Mouse (Mus musculus): ENCODE results near the gene Ccser1.

Ccser1 gene

GRCm38 (mm10) chr6:61438165-61438564 is 258.0 kb downstream of the Ccser1 start:
- CTCF ChIA-PET, result no interaction called here

- CTCF ChIA-PET, result no interaction called here
Observed at GRCm38 (mm10) chr6:61471371-61472152, 291.4 kb downstream of the Ccser1 start.

- CTCF ChIA-PET, result no interaction called here
Observed at GRCm38 (mm10) chr6:61485336-61485735, 305.2 kb downstream of the Ccser1 start.

GRCm38 (mm10) chr6:61491979-61492821 is 312.1 kb downstream of the Ccser1 start:
- CTCF ChIA-PET, result no interaction called here

GRCm38 (mm10) chr6:61493386-61493785 is 313.3 kb downstream of the Ccser1 start:
- CTCF ChIA-PET, result no interaction called here

GRCm38 (mm10) chr6:61515310-61515709 is 335.2 kb downstream of the Ccser1 start:
- CTCF ChIA-PET, result no interaction called here

GRCm38 (mm10) chr6:61521587-61521986 is 341.5 kb downstream of the Ccser1 start:
- CTCF ChIA-PET, result no interaction called here

GRCm38 (mm10) chr6:61522108-61522507 is 342.0 kb downstream of the Ccser1 start:
- CTCF ChIA-PET, result no interaction called here

GRCm38 (mm10) chr6:61523748-61524493 is 343.8 kb downstream of the Ccser1 start:
- CTCF ChIA-PET, result no interaction called here

GRCm38 (mm10) chr6:61540732-61541131 is 360.6 kb downstream of the Ccser1 start:
- CTCF ChIA-PET, result no interaction called here

GRCm38 (mm10) chr6:61543459-61544044 is 363.4 kb downstream of the Ccser1 start:
- CTCF ChIA-PET, result no interaction called here

- CTCF ChIA-PET, result no interaction called here
Observed at GRCm38 (mm10) chr6:61567551-61567950, 387.4 kb downstream of the Ccser1 start.

- CTCF ChIA-PET, result no interaction called here
Observed at GRCm38 (mm10) chr6:61567967-61568366, 387.8 kb downstream of the Ccser1 start.

- CTCF ChIA-PET, result no interaction called here
Observed at GRCm38 (mm10) chr6:61581696-61582095, 401.6 kb downstream of the Ccser1 start.

GRCm38 (mm10) chr6:61588999-61589398 is 408.9 kb downstream of the Ccser1 start:
- CTCF ChIA-PET, result no interaction called here

GRCm38 (mm10) chr6:61601911-61602310 is 421.8 kb downstream of the Ccser1 start:
- CTCF ChIA-PET, result no interaction called here

GRCm38 (mm10) chr6:61614920-61615319 is 434.8 kb downstream of the Ccser1 start:
- CTCF ChIA-PET, result no interaction called here

- CTCF ChIA-PET, result no interaction called here
Observed at GRCm38 (mm10) chr6:61621707-61622106, 441.6 kb downstream of the Ccser1 start.

- CTCF ChIA-PET, result no interaction called here
Observed at GRCm38 (mm10) chr6:61661414-61661813, 481.3 kb downstream of the Ccser1 start.

GRCm38 (mm10) chr6:61664572-61664971 is 484.4 kb downstream of the Ccser1 start:
- CTCF ChIA-PET, result no interaction called here

GRCm38 (mm10) chr6:61687002-61687401 is 506.9 kb downstream of the Ccser1 start:
- CTCF ChIA-PET, result no interaction called here

- CTCF ChIA-PET, result no interaction called here
Observed at GRCm38 (mm10) chr6:61703003-61703402, 522.9 kb downstream of the Ccser1 start.
